Mouse (Mus musculus) forebrain, embryonic 16.5 days (tissue): ENCODE measurements at regions not wholly inside any gene's neighbourhood (a gene's known extent, or its start where the extent isn't known, plus 50 kb on each side); places are given as distances from the start of the nearest gene placed in this dataset.

Experiments used
- ATAC-seq: fragments of 200-750 bp; cut with Nextera tagmentation; 2 replicates; pipeline ENCODE4 v1.8.0; 2017; ENCODE audit warnings: mild to moderate bottlenecking, moderate library complexity
- H3K27ac ChIP-seq: fragments of 300-500 bp; sonication (generic); 2 replicates; pipeline ENCODE4 v1.5.1; 2014; ENCODE audit warnings: low read length, control low read depth
- H3K27me3 ChIP-seq: fragments of 300-500 bp; sonication (generic); replicated peaks from 2 replicates; pipeline ENCODE4 v1.6.1; 2014; ENCODE audit warnings: low read length; ENCODE audit not compliant: control insufficient read depth, insufficient read depth
- H3K36me3 ChIP-seq: fragments of 300-500 bp; sonication (generic); 2 replicates; pipeline ENCODE4 v1.6.1; 2014; ENCODE audit not compliant: control insufficient read depth, insufficient read depth
- H3K4me1 ChIP-seq: fragments of 300-500 bp; sonication (generic); replicated peaks from 2 replicates; pipeline ENCODE4 v1.6.1; 2014; ENCODE audit warnings: low read length; ENCODE audit not compliant: control insufficient read depth, insufficient read depth
- H3K4me2 ChIP-seq: fragments of 300-500 bp; sonication (generic); 2 replicates; pipeline ENCODE4 v1.6.1; 2014; ENCODE audit warnings: mild to moderate bottlenecking, low read length, control low read depth
- H3K4me3 ChIP-seq: fragments of 300-500 bp; sonication (generic); replicated peaks from 2 replicates; pipeline ENCODE4 v1.5.1; 2014; ENCODE audit warnings: mild to moderate bottlenecking, low read length, control low read depth
- H3K9ac ChIP-seq: fragments of 300-500 bp; sonication (generic); replicated peaks from 2 replicates; pipeline ENCODE4 v1.6.1; 2014; ENCODE audit warnings: low read depth, low read length, control low read depth
- H3K9me3 ChIP-seq: fragments of 300-500 bp; sonication (generic); 2 replicates; pipeline ENCODE4 v1.6.1; 2016; ENCODE audit warnings: low read length; ENCODE audit not compliant: control insufficient read depth
- WGBS: fragments of 180-500 bp; shearing (Covaris S2); extraction: QIAGEN DNeasy Blood & Tissue Kit; methylation state at CpG from one replicate; pipeline ENCODE4 v1.1.7; 2014; 5-methylcytosine and 5-hydroxymethylcytosine counted together

- peaks cover 17% of the 10 kb centered on the region for H3K4me1 ChIP-seq
- H3K9ac ChIP-seq = no peak overlapping the region
- H3K4me3 ChIP-seq = no peak overlapping the region
- peak; percentile 38; the same call in 1 of the 2 replicates for ATAC-seq
- no peaks in the 10 kb centered on the region for H3K27me3 ChIP-seq
- WGBS = 7% methylated on average over 12 of the region's 12 CpGs
- no peak overlapping the region for H3K27ac ChIP-seq
- H3K4me2 ChIP-seq = peak overlapping the region; percentile 42
- no peaks in the 10 kb centered on the region for H3K36me3 ChIP-seq
- no peaks in the 10 kb centered on the region for H3K9me3 ChIP-seq
These were observed 92.9 kb upstream of the Stmnd1 start for GRCm38 (mm10) chr13:46180606-46181133.

GRCm38 (mm10) chr13:46179916-46180315, 93.6 kb upstream of the Stmnd1 start:
- no peaks in the 10 kb centered on the region for H3K9me3 ChIP-seq
- peaks cover 17% of the 10 kb centered on the region for H3K4me1 ChIP-seq
- no peak for ATAC-seq
- H3K4me3 ChIP-seq = no peak overlapping the region
- H3K27ac ChIP-seq = no peak overlapping the region
- H3K27me3 ChIP-seq = no peaks in the 10 kb centered on the region
- H3K36me3 ChIP-seq = no peaks in the 10 kb centered on the region
- 80% methylated on average over 3 of the region's 3 CpGs for WGBS
- H3K4me2 ChIP-seq = no peak overlapping the region
- H3K9ac ChIP-seq = no peak overlapping the region

GRCm38 (mm10) chr13:46173103-46173502, 100.4 kb upstream of the Stmnd1 start:
- Histone ChIP-seq H3K4me1 (peaks cover 7% of the 10 kb centered on the region), H3K9me3 (no peaks in the 10 kb centered on the region), H3K27ac (no peak overlapping the region), H3K4me3 (no peak overlapping the region), H3K27me3 (no peaks in the 10 kb centered on the region), H3K36me3 (no peaks in the 10 kb centered on the region), H3K4me2 (peak overlapping the region; percentile 14; the same call in 1 of the 2 replicates), H3K9ac (no peak overlapping the region)
- ATAC-seq = peak; percentile 84
- WGBS = 8% methylated on average over 8 of the region's 8 CpGs

GRCm38 (mm10) chr13:46162025-46162374, 111.5 kb upstream of the Stmnd1 start:
- ATAC-seq = peak; percentile 91
- Histone ChIP-seq H3K9me3 (peaks cover 3% of the 10 kb centered on the region), H3K36me3 (no peaks in the 10 kb centered on the region), H3K9ac (peak overlapping the region; percentile 38; the same call in 1 of the 2 replicates), H3K4me3 (peak overlapping the region; percentile 31), H3K4me2 (peak overlapping the region; percentile 49), H3K27ac (no peak overlapping the region; the same call in 1 of the 2 replicates), H3K4me1 (peaks cover 11% of the 10 kb centered on the region), H3K27me3 (no peaks in the 10 kb centered on the region)
- under 1% methylated on average over 10 of the region's 10 CpGs for WGBS

GRCm38 (mm10) chr13:46161261-46162024, 112.1 kb upstream of the Stmnd1 start:
- no peaks in the 10 kb centered on the region for H3K27me3 ChIP-seq
- peak overlapping the region; percentile 31 for H3K4me3 ChIP-seq
- peaks cover 3% of the 10 kb centered on the region for H3K9me3 ChIP-seq
- 28% methylated on average over 13 of the region's 13 CpGs for WGBS
- peak overlapping the region; percentile 38; the same call in 1 of the 2 replicates for H3K9ac ChIP-seq
- H3K4me1 ChIP-seq = peaks cover 11% of the 10 kb centered on the region
- peak overlapping the region; percentile 49 for H3K4me2 ChIP-seq
- H3K36me3 ChIP-seq = no peaks in the 10 kb centered on the region
- ATAC-seq = peak; percentile 63
- H3K27ac ChIP-seq = peak overlapping the region; percentile 13; the same call in 1 of the 2 replicates

- no peak overlapping the region for H3K4me3 ChIP-seq
- peaks cover 3% of the 10 kb centered on the region for H3K9me3 ChIP-seq
- no peak overlapping the region for H3K4me2 ChIP-seq
- no peak overlapping the region for H3K9ac ChIP-seq
- H3K4me1 ChIP-seq = peaks cover 11% of the 10 kb centered on the region
- no peaks in the 10 kb centered on the region for H3K27me3 ChIP-seq
- no peaks in the 10 kb centered on the region for H3K36me3 ChIP-seq
- no peak for ATAC-seq
- H3K27ac ChIP-seq = no peak overlapping the region
- 97% methylated on average over 14 of the region's 14 CpGs for WGBS
These were observed 114.2 kb upstream of the Stmnd1 start for GRCm38 (mm10) chr13:46159354-46159753.

GRCm38 (mm10) chr13:46153282-46154260, 120.0 kb upstream of the Stmnd1 start:
- WGBS = 38% methylated on average over 14 of the region's 14 CpGs
- Histone ChIP-seq H3K27ac (peak overlapping the region; percentile 29), H3K4me3 (no peak overlapping the region), H3K9me3 (peaks cover 6% of the 10 kb centered on the region), H3K4me1 (0 out of 2 replicates have a peak, but pooled peaks cover 2% of the 10 kb centered on the region), H3K36me3 (no peaks in the 10 kb centered on the region), H3K9ac (no peak overlapping the region), H3K27me3 (no peaks in the 10 kb centered on the region), H3K4me2 (no peak overlapping the region)
- peak; percentile 88 for ATAC-seq

- no peak overlapping the region for H3K4me2 ChIP-seq
- no peaks in the 10 kb centered on the region for H3K4me1 ChIP-seq
- H3K9me3 ChIP-seq = no peaks in the 10 kb centered on the region
- H3K36me3 ChIP-seq = no peaks in the 10 kb centered on the region
- no peaks in the 10 kb centered on the region for H3K27me3 ChIP-seq
- no peak overlapping the region for H3K4me3 ChIP-seq
- no peak overlapping the region for H3K27ac ChIP-seq
- no peak for ATAC-seq
- WGBS = 87% methylated on average over 3 of the region's 3 CpGs
- H3K9ac ChIP-seq = no peak overlapping the region
These were observed 133.5 kb upstream of the Stmnd1 start for GRCm38 (mm10) chr13:46140006-46140405.

- no peak for ATAC-seq
These were observed 134.3 kb upstream of the Stmnd1 start for GRCm38 (mm10) chr13:46139251-46139650.

More at GRCm38 (mm10) chr13:46139251-46139650, 134.3 kb upstream of the Stmnd1 start:
- H3K36me3 ChIP-seq = no peaks in the 10 kb centered on the region
- H3K4me1 ChIP-seq = no peaks in the 10 kb centered on the region
- 80% methylated on average over 5 of the region's 5 CpGs for WGBS
- no peak overlapping the region for H3K27ac ChIP-seq
- H3K9ac ChIP-seq = no peak overlapping the region
- H3K9me3 ChIP-seq = no peaks in the 10 kb centered on the region
- H3K4me2 ChIP-seq = no peak overlapping the region
- H3K4me3 ChIP-seq = no peak overlapping the region
- no peaks in the 10 kb centered on the region for H3K27me3 ChIP-seq
